Mouse (Mus musculus): ENCODE measurements around the gene Nrl.

The Nrl gene

DNA sequence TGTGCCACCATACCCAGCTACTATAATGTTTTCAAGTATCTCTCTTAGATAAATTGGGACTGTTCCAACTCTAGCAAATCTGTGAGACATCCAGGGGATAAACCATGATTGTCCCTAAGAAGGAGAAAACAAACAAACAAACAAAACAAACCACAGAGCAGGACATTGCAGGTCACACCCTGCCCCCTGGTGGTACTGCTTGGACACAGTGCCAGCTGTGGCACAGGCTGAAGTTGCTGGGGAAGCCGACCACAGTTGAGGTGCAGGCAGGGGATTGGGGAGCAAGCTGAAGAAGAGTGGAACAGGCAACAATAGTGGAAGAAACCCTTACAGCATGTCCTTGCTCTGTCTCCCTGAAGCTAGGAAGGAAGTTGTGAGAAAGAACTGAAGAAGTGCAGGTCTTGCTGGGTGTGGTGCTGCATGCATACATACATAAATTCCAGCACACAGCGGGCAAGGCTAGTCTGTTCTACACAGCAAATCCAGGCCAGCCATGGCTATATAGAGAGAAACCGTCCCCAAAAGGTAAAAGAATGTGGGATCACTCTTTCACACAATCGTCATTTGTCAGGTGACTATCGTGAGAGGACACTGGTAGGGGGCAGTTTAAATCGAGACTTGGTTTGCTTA, 11.4 kb upstream of the Nrl start:
- DNase-seq (ENCODE audit: low read depth in 2 of 2, low spot score in 2 of 2) = peak in 1 of 2 experiments; percentile 10

DNA sequence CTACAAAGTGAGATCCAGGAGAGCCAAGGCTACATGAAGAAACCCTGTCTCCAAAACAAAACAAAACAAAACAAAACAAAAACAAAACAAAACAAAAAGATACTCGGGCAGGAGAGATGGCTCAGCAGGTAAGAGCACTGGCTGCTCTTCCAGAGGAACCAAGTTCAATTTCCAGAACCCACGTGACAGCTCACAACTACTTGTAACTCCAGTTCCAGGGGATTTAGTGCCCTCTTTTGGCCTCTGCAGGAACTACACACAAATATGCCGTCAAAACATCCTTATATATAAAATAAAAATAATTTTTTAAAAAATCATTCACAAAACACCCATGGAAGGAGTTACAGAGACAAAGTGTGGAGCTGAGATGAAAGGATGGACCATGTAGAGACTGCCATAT, 3.2 kb upstream of the Nrl start:
- peak; percentile 19 to 32 for DNase-seq (ENCODE audit: low read depth in 2 of 2, low spot score in 2 of 2)

DNA sequence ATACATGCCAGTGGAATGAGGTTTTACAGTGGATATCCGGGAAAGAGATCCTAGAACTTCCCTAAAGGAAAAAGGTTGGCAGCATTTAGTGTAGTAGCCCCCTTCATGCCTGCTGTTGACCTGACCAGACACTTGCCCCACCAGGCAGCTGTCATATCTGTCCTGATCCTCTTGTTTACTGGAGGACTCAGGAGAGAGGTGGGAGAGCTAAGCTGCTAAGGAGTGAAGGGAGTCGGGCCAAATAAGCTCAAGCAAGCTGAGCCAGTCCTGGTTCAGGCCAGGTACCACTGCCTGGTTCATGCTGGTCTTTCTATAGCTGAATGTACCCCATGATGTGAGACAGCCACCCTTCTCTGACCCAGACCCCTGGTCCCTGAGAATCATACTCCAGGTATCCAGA, 1.9 kb upstream of the Nrl start:
- no peak for DNase-seq (ENCODE audit: low read depth in 2 of 2, low spot score in 2 of 2)

DNA sequence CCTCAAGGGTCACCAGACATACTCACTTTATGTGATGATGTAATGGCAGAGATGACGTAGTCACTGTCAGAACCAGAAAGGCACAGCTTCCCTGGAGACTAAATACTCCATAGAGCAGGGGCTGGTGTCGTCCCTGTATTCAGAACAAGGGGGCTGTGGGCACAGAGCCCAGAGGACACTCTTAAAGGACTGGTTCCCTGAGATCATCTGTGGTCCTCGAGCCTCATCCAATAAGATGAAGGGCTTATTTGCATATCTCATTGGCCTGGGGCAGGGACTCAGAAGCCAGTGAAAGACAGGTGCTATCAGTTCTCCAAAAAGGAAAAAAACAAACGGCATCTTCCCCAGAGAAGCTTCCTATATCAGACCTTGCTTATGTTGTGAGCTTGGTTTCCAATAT, 719 bp downstream of the Nrl start:
- DNase-seq (ENCODE audit: low read depth in 2 of 2, low spot score in 2 of 2) = no peak

DNA sequence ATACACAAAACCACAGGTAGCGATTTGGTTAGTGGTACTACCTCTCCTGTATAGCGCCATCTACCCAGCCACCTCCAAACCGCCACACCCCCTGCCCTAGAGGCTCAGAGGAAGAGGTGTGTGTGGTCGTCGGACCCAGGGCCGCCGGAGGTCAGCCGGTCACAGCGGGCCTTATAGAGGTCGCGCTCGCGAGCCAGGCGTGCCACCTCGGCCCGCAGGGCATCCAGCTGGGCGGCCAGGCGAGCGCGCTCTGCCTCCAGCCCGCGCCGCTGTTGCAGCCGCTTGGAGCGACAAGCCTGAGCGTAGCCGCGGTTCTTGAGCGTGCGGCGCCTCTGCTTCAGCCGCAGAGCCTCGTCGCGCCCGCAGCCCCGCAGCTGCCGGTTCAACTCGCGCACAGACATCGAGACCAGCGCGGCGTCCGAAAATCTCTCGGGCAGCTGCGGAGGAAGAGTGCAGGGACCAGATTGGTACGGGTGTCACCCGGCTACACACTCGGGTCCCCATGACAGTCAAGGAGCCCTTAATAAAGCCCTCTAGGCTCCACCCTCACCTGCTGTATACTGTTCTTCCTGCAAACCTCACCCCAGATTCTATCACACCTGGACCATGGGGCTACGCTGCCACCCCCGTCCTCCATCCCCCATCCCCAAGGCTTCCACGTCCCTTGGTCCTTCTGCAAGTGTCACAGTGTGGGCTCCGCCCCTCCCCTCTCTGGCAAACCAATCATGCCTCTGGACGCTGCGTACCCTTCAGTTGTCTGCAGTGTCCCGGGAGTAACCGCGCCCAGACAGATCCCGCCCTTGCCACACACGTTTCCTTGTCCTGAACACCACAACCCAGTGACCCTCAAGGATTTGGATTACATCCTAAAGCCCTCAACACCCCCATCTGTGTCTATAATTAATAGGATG, 4.1 kb downstream of the Nrl start:
- no peak for DNase-seq (ENCODE audit: low read depth in 2 of 2, low spot score in 2 of 2)

DNA sequence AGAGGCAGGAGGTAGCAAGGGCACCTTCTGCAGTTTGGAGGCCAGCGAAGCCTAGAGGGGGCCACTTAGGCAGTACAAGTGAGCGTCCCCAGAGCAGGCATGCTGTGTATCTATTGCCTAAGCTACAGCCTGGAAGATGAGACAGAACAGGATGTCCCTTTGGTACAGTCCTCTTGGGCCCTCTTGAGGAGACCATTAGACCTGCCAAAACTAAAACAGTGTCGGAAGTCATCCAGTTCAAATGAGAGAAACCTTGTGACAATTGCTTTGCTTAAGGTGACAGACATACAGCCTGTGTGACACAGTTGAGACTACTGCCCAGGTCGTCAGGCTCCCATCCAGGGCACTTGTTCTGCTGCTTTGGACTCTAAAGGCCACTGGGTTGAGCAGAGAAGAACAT, 5.2 kb downstream of the Nrl start:
- no peak for DNase-seq (ENCODE audit: low read depth in 2 of 2, low spot score in 2 of 2)

DNA sequence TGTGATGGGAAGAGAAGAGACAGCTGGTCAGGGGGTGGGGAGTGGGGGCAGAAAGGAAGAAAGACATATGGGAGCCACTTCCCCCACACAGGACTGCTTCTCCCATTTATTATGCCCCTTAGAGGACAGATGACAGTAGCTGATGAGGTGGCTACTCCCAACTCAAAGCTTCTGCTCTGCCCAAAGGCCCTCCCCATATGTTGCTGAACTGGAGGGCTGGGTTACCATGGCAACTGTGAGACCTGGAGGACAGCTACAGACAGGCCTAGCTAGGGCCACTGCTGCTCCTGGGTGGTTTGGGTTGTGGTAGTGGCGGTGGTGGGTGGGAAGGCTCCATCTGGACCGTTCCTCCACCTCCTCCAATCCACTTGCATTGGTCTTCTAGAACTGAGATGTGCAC, 5.9 kb downstream of the Nrl start:
- no peak for DNase-seq (ENCODE audit: low read depth in 2 of 2, low spot score in 2 of 2)

DNA sequence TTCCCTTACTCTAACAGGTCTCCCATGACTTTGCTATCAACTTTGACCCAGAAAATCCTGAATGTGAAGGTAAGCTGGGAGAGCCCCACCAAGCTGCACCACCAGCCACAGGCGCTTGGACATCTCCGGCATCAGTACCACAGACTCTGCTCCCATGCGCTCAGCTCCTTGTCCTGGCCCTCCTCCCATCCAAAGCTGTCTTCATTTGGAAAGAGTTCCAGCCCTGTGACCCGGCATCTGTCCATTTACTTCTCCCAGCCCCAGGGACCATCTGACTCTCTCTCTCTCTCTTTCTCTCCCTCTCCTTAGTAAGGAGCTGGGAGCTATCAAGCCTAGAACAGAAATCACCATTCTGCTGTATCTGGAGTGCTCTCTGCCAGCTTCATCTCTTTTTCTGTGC, 8.9 kb downstream of the Nrl start:
- DNase-seq (ENCODE audit: low read depth in 2 of 2, low spot score in 2 of 2) = no peak

DNA sequence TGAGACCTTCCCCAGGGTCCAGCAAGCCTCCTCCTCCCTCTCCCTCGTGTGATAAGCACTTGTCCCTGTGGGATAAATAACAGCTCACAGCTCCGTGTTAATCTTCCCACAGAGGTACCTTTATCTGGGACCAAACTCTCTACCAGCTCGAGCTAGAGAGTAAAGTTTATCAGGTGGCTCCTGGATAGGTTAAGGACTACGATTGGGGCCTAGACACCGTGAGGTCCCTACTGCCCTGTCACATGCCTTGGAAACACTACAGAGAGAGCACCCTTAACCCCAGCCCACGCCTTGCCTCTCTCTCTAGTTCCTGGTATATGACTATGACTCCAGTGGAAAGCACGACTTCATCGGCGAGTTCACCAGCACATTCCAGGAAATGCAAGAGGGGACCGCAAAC, 10.9 kb downstream of the Nrl start:
- DNase-seq (ENCODE audit: low read depth in 2 of 2, low spot score in 2 of 2) = no peak

DNA sequence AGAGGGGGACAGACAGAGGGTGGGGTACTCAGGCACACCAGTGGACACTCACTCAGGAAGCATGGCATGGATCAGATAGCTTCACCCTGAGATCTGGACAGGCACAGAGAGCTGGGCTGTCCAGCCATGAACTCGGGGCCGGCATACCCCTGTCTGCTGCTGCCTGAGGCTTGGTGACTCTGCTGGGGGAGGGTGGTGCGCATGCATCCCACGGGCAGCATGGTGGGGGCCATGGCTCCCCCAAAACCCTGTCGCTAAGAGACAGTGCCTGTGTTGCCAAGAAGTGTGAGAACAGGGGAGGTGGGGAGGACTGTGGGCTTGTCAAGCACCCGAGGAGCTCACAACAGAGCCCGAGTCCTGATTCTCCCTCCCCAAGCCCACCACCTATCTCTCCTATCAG, 13.7 kb downstream of the Nrl start:
- no peak for DNase-seq (ENCODE audit: low read depth in 2 of 2, low spot score in 2 of 2)

DNA sequence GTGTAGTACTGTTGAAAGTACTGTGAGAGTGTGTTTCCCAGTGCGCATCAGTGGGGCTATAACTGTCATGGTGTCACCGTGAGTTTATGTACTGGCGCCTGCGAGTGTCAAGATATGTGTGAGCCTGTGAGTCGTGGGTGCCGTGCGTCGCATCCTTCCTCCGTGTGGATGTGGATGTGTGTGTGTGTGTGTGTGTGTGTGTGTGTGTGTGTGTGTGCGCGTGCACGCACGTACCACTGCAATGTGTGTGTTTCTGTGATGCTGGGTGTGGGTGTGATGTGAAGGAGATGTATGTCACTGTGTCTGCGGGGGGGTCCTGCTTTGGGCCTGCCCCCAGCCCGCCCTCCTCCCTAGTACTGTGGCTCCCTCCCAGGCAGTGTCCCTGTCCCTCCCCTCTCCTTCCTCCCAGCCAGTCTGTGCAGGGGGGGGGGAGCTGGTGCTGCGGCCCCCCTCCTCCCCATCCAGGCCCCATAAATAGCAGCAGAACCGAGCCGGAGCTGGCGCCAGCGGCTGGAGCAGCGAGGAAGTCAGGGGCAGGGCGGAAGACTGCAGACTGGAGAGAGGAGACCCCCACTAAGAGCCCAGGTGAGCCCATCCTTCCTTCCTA, 14.6 kb downstream of the Nrl start, which contains the start of gene Cpne6:
Gene Cpne6 (plus strand): TSS at position 321 of the 607 bp plus-strand sequence.
- no peak for DNase-seq (ENCODE audit: low read depth in 2 of 2, low spot score in 2 of 2)

DNA sequence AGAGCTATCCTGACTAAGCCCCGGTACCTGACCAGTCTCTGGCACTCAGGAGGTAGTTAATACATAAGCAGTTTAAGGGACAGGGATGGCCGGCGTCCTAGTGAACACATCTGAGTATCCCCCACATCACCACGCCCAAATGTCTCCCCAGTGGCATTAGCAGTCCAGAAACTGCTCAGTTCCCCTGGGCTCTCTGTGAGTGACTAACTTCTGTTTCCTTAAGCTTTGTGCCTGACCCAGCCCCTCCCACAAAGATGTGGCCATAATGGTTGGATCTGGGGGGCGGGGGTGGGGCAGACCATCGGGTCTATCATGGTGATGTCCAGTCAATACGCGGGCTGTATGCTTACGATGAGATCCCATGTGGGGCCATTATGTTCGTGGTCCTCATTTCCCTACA, 15.2 kb downstream of the Nrl start:
- DNase-seq (ENCODE audit: low read depth in 2 of 2, low spot score in 2 of 2) = no peak

DNA sequence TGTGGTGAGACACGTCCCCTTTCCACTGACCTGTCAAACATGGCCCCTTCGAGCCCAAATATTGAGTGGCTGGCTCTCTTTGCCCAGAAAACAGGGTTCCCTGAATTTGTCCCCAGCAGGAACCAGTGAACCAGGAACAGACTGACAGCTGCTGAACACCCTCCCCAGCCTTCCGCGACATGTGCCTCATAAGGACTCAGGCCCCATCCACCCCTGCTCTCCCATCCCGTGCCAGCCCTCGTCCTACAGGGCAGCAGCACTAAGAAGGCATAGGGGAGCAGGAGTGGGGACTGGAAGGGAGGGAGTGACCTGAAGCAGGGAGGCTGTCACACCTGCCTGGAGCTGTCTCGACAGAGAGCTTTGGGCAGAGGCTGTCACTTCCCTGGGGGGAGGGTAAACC, 17.0 kb downstream of the Nrl start:
- DNase-seq (ENCODE audit: low read depth in 2 of 2, low spot score in 2 of 2) = no peak

DNA sequence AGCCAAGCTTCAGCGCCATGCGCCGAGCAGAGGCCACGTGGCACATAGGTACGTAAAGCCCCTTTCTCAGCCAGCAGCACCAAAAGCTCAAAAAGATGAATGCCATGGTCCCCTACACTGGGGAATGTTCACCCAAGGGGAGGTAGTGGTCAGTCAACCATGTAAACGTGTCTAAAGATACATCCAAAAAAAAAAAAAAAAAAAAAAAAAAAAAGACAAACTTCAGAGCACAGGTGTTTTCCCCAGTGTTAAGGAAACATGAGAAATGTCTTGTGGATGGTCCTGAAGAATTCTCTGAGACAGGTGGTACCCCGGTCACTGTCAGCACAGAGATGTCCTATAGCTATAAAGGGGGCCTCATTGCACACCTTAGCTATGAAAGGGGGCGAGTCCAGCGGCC, 19.2 kb downstream of the Nrl start:
- DNase-seq (ENCODE audit: low read depth in 2 of 2, low spot score in 2 of 2) = no peak

DNA sequence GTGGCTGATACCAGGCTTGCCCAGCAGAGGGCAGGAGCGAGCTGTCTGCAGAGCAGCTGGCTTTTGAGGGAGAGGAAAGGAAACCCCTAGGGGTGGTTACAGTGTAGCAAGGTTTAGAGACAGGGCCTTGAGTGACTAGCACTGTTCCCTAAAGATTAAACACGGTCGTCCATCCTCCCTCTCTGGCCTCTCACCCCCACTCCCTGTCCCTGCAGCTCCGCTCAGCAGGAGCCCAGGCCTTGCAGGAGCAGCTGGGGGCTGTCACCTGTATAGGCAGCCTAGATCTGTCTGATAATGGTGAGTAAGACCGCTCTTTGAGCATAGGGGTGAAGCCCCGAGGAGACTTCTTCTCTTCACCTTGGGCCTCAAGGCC, 27.3 kb downstream of the Nrl start:
- DNase-seq (ENCODE audit: low read depth in 2 of 2, low spot score in 2 of 2) = peak; percentile 87 to 90

DNA sequence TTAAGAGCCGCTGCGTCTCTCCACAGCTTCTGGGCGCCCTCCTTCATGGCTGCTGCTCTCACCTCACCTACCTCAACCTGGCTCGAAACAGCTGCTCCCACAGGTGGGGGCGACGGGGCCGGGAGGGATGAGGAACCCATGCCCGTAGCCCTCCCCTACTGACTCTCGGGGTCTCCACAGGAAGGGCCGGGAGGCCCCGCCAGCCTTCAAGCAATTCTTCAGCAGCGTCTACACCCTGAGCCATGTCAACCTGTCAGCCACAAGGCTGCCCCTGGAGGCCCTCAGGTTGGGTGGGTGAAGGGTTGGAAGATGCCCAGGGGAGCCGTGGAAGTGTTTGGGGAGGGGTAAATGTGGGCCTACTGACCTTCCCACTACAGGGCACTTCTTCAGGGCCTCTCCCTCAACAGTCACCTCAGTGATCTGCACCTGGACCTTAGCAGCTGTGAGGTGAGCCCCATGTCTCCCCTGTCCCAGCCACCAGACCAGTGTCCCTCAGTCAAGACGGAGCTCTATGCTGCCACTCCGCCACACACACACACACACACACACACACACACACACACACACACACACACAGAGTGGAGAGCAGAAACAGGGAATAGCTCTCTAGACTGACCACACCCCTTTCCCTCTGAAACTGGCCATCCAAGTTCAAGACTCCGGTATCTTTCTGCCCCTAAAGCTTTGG, 27.9 kb downstream of the Nrl start:
- DNase-seq (ENCODE audit: low read depth in 2 of 2, low spot score in 2 of 2) = no peak

DNA sequence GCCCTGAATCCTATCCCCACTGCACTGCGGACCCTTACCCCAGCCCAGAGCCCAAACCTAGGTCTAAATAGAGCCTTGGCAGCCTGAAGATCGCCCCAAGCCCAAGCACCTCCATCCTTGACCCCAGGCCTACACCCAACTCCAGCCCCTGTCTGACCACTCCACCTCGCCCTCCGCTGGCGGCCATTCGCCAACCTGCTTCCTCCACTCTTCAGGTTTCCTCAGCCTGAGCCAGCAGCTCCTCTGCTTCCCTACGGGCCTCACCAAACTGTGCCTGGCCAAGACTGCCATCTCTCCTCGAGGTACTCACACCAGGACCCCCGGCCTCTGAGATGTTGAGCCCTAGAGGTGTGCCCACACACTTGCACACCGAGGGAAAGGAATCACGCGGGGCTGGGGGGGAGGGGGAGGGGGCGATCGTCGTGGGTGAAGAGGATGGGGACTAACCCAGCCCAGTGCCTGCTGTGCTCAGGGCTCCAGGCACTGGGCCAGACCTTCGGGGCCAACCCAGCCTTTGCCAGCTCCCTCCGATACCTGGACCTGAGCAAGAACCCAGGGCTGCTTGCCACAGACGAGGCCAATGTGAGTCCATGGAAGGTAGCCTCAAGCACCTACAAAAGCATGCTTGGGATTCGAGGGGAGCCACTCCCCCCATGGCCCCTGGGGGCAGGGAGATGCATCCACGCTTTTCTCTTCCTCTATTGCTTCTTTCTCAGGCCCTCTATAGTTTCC, 29.1 kb downstream of the Nrl start:
- no peak for DNase-seq (ENCODE audit: low read depth in 2 of 2, low spot score in 2 of 2)

DNA sequence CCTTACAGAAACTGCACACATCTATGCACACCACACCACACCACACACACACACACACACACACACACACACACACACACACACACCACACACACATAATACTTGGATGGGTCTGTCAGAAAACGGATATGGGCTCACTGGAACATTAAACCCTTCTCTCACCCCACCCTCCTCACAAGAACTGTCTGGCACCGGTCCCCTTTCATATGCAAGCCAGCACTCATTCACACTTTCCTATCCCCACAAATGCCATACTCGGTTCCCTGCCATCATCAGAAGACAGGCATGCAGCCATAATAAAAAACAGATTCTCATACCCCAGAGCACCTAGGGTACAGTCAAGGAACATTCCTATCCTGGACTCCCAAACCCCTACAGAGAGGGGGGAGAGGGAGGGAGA, 32.7 kb downstream of the Nrl start:
- no peak for DNase-seq (ENCODE audit: low read depth in 2 of 2, low spot score in 2 of 2)

DNA sequence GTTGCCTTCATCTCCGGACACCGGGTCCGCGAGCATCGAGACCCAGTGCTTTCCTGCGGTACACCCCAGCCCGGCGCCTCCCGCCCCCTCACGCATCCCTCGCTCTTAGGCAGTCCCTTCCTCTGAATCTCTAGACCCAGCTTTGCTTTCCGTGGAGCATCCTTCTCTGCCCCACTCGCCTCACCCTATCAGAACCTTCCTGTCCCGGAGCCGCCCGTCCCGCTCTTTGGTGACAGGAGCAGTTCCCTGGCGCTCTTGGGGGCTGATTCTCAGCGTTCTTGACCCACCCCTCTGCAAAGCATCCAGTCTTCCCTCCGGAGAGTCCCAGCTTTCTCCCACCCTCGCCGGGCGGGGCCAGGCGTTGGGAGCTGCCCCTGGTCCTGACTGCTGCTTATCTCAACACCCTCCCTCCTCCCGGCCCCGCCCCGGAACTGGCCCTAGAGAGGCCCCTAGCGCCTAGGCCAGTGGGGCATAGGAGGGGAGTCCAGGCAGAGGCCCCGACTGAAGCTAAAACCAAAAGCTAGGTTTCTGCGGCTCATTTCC, 33.4 kb downstream of the Nrl start:
- peak in 1 of 2 experiments; percentile 14 for DNase-seq (ENCODE audit: low read depth in 2 of 2, low spot score in 2 of 2)

DNA sequence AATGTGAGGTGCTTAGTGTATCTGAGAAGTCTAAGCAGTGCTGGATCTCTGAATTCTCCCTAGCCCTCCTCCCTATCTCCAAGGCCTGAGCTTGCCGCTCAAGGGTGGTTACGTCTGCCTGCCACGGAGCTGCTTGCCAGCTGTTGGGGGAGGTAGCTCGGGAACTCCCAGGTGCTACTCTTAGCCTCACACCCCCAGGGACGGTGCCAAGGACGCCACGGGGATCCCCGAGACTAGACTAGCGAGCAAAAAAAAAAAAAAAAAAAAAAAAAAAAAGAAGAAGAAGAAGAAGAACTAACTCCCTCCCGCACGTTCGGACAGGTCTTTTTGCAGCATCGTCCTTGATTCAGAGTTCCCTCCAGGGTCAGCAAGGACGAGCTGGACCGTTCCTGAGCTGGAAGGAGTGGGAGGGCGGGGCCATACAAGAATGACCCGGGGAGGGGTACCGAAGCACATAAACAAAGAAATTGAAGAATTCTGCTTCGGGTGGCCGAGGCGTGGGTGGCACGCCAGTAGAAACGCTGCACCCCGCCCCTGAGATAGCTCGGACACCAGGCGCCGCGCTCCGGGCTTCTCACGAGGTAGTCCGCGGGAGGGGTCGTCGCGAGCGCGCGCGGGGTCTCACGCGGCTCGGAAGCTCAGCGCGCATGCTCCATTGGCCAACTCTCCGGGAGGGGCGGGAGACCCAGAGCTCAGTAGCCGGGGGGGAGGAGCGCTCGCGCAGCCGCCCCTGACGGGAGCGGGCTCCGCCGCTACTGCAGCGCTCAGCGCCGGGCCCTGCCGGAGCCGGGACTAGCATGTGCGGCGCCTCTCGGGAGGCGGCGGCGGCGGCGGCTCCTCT, 34.2 kb downstream of the Nrl start, which contains the start of gene Carmil3:
Gene Carmil3 (plus strand): TSS at position 291 of the 841 bp plus-strand sequence.
- DNase-seq (ENCODE audit: low read depth in 2 of 2, low spot score in 2 of 2) = peak; percentile 28 to 35
